Mouse (Mus musculus) erythroblast, embryonic 14.5 days (primary cell): ENCODE measurements around the gene Klhl22. TPM values are rescaled to one million over a fixed set of nuclear protein-coding genes. Genes with fewer than 3 reads are reported as not detected.

Experiments
- H3K27me3 ChIP-seq: 2 replicates; pipeline ENCODE4 v1.6.1; 2012; ENCODE audit warnings: inconsistent platforms; ENCODE audit not compliant: control insufficient read depth
- H3K36me3 ChIP-seq: 2 replicates; pipeline ENCODE4 v1.6.1; 2012; ENCODE audit warnings: mild to moderate bottlenecking, inconsistent platforms; ENCODE audit not compliant: control insufficient read depth
- H3K4me1 ChIP-seq: 2 replicates; pipeline ENCODE4 v1.6.1; 2012; ENCODE audit warnings: inconsistent platforms; ENCODE audit not compliant: control insufficient read depth
- H3K4me3 ChIP-seq: replicated peaks from 2 replicates; pipeline ENCODE3; 2012; ENCODE audit warnings: moderate library complexity, mild to moderate bottlenecking, inconsistent platforms
- H3K9me3 ChIP-seq: 2 replicates; pipeline ENCODE4 v1.6.1; 2012; ENCODE audit warnings: low read length, inconsistent platforms, mixed read lengths; ENCODE audit not compliant: control insufficient read depth
- GATA1 ChIP-seq: IDR thresholded peaks from 2 replicates; pipeline ENCODE4 v1.6.1; 2012; ENCODE audit warnings: low read length, inconsistent platforms, mixed read lengths
- TAL1 ChIP-seq: IDR thresholded peaks from 3 replicates; pipeline ENCODE4 v1.6.1; 2012; ENCODE audit warnings: low read length, inconsistent platforms, mixed read lengths
- polyA plus RNA-seq: library from polyadenylated mRNA; stranded (reverse); fragments of >175 nt; gene quantifications from 2 replicates; pipeline ENCODE4 v1.2.3, GENCODE M21; 2012

The Klhl22 gene
- polyA plus RNA-seq, 1 experiment, result 0.22 TPM

- no peaks in the 10 kb centered on the region for H3K9me3 ChIP-seq
- H3K36me3 ChIP-seq, result no peaks in the 10 kb centered on the region
- peaks cover 11% of the 10 kb centered on the region for H3K4me1 ChIP-seq
- H3K4me3 ChIP-seq, result no peak overlapping the region
- peaks cover 84% of the 10 kb centered on the region for H3K27me3 ChIP-seq
- no peak for TF ChIP-seq TAL1
- no peak for TF ChIP-seq GATA1
These were observed 53.8 kb downstream of the Klhl22 start for GRCm38 (mm10) chr16:17813173-17813572.

GRCm38 (mm10) chr16:17815411-17816402 is 56.3 kb downstream of the Klhl22 start:
- no peaks in the 10 kb centered on the region for H3K36me3 ChIP-seq
- H3K9me3 ChIP-seq, result peaks cover 3% of the 10 kb centered on the region; the same call in 1 of the 2 replicates
- H3K4me1 ChIP-seq, result peaks cover 11% of the 10 kb centered on the region
- TF ChIP-seq GATA1, result no peak
- peaks cover 73% of the 10 kb centered on the region for H3K27me3 ChIP-seq
- H3K4me3 ChIP-seq, result peak overlapping the region; percentile 48

- H3K27me3 ChIP-seq, result peaks cover 72% of the 10 kb centered on the region
- TF ChIP-seq GATA1, result no peak
- H3K4me1 ChIP-seq, result peaks cover 11% of the 10 kb centered on the region
- no peaks in the 10 kb centered on the region for H3K36me3 ChIP-seq
- H3K9me3 ChIP-seq, result peaks cover 3% of the 10 kb centered on the region; the same call in 1 of the 2 replicates
- no peak overlapping the region for H3K4me3 ChIP-seq
These were observed 57.1 kb downstream of the Klhl22 start for GRCm38 (mm10) chr16:17816528-17816927.

GRCm38 (mm10) chr16:17826500-17826899 is 67.1 kb downstream of the Klhl22 start:
- TF ChIP-seq TAL1 (no peak), GATA1 (no peak)
- no peak overlapping the region for H3K4me3 ChIP-seq
- no peaks in the 10 kb centered on the region for H3K4me1 ChIP-seq
- no peaks in the 10 kb centered on the region for H3K36me3 ChIP-seq
- peaks cover 60% of the 10 kb centered on the region for H3K27me3 ChIP-seq
- H3K9me3 ChIP-seq, result no peaks in the 10 kb centered on the region

- no peak overlapping the region for H3K4me3 ChIP-seq
- no peaks in the 10 kb centered on the region for H3K36me3 ChIP-seq
- peaks cover 70% of the 10 kb centered on the region for H3K27me3 ChIP-seq
- TF ChIP-seq GATA1 (no peak), TAL1 (no peak)
- H3K4me1 ChIP-seq, result no peaks in the 10 kb centered on the region
- no peaks in the 10 kb centered on the region for H3K9me3 ChIP-seq
These were observed 68.8 kb downstream of the Klhl22 start for GRCm38 (mm10) chr16:17828229-17828628.

- TF ChIP-seq TAL1 (no peak), GATA1 (no peak)
These were observed 69.4 kb downstream of the Klhl22 start for GRCm38 (mm10) chr16:17828867-17829266.

GRCm38 (mm10) chr16:17830385-17831178 is 71.2 kb downstream of the Klhl22 start:
- Histone ChIP-seq H3K36me3 (no peaks in the 10 kb centered on the region), H3K4me3 (no peak overlapping the region), H3K9me3 (peaks cover 3% of the 10 kb centered on the region; the same call in 1 of the 2 replicates), H3K4me1 (peaks cover 8% of the 10 kb centered on the region), H3K27me3 (peaks cover 88% of the 10 kb centered on the region)
- TF ChIP-seq GATA1, result no peak
- no peak for TF ChIP-seq TAL1

More at GRCm38 (mm10) chr16:17828867-17829266, 69.4 kb downstream of the Klhl22 start:
- Histone ChIP-seq H3K4me3 (no peak overlapping the region), H3K4me1 (peaks cover 2% of the 10 kb centered on the region; the same call in 1 of the 2 replicates), H3K36me3 (no peaks in the 10 kb centered on the region), H3K27me3 (peaks cover 73% of the 10 kb centered on the region), H3K9me3 (no peaks in the 10 kb centered on the region; the same call in 1 of the 2 replicates)

- Histone ChIP-seq H3K36me3 (no peaks in the 10 kb centered on the region), H3K4me3 (no peak overlapping the region), H3K4me1 (peaks cover 8% of the 10 kb centered on the region), H3K9me3 (peaks cover 3% of the 10 kb centered on the region; the same call in 1 of the 2 replicates), H3K27me3 (peaks cover 95% of the 10 kb centered on the region)
- TF ChIP-seq GATA1 (no peak), TAL1 (no peak)
These were observed 72.4 kb downstream of the Klhl22 start for GRCm38 (mm10) chr16:17831781-17832180.

- Histone ChIP-seq H3K4me1 (peaks cover 8% of the 10 kb centered on the region), H3K27me3 (peaks cover 95% of the 10 kb centered on the region), H3K36me3 (no peaks in the 10 kb centered on the region), H3K9me3 (peaks cover 3% of the 10 kb centered on the region; the same call in 1 of the 2 replicates), H3K4me3 (no peak within 1 kb of the TSS)
- TF ChIP-seq GATA1 (no peak), TAL1 (no peak)
These were observed 73.4 kb downstream of the Klhl22 start, which contains the start of gene B830017H08Rik for GRCm38 (mm10) chr16:17832821-17833220. Gene B830017H08Rik, plus strand, starts transcription at chr16:17833121.
